Mouse (Mus musculus): ENCODE data around the gene Homer2. TPM values are rescaled to one million over a fixed set of nuclear protein-coding genes. Genes with fewer than 3 reads are reported as not detected.
A peak's percentile ranks its signal among the peaks of the same experiment; 100 is the strongest.

Gene Homer2
- total RNA-seq, 2 experiments from 2014 or later: 0.44 to 0.71 TPM

GRCm38 (mm10) chr7:81596086-81596485, 111.2 kb downstream of the Homer2 start:
- ATAC-seq (replicated peaks; ENCODE audit: poor library complexity): no peak

GRCm38 (mm10) chr7:81595056-81595455, 112.3 kb downstream of the Homer2 start:
- ATAC-seq (replicated peaks; ENCODE audit: poor library complexity): no peak

GRCm38 (mm10) chr7:81593387-81593786, 113.9 kb downstream of the Homer2 start:
- ATAC-seq (replicated peaks; ENCODE audit: poor library complexity): no peak

DNA sequence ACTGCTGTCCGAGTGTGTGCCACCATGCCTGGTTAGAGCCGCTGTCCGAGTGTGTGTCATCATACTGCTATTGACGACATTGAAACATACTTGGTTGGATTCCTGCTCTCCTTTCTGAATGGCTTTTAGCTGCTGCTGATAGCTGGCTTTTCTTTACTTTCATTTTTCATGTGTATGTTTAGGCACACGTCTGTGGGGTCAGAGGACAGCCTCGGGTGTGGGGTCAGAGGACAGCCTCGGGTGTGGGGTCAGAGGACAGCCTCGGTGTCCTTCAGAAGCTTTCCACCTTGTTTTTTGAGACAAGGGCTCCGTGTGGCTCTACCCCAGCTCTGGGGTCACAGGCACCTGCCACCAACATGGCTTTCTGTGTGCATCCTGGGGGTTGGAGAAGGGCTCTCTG, 114.6 kb downstream of the Homer2 start:
- no peak for ATAC-seq (replicated peaks; ENCODE audit: poor library complexity)

- no peak for ATAC-seq (replicated peaks; ENCODE audit: poor library complexity)
Measured at GRCm38 (mm10) chr7:81587238-81587637, 120.1 kb downstream of the Homer2 start.

DNA sequence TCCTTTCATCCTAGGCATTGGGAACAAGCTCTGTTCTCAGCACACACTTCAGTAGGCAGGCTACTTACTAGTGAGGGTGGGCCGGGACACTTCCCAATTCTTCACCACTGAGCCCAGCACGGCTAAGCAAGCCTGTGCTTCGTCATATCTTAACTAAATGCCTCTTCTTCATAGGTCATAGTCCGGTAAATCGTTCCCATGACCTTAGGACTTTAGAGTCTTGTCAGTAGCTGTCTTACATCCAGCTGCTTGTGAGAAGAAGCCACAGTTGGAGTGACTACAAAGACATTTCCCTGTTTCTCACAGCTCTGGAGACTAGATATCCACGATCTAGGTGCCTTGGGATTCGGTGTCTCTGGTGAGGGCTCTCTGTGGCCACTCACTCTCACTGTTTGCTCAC, 122.0 kb downstream of the Homer2 start:
- no peak for ATAC-seq (replicated peaks; ENCODE audit: poor library complexity)

GRCm38 (mm10) chr7:81583512-81583911, 123.8 kb downstream of the Homer2 start:
- ATAC-seq (replicated peaks; ENCODE audit: poor library complexity): no peak

GRCm38 (mm10) chr7:81579312-81579711, 128.0 kb downstream of the Homer2 start:
- no peak for ATAC-seq (replicated peaks; ENCODE audit: poor library complexity)

DNA sequence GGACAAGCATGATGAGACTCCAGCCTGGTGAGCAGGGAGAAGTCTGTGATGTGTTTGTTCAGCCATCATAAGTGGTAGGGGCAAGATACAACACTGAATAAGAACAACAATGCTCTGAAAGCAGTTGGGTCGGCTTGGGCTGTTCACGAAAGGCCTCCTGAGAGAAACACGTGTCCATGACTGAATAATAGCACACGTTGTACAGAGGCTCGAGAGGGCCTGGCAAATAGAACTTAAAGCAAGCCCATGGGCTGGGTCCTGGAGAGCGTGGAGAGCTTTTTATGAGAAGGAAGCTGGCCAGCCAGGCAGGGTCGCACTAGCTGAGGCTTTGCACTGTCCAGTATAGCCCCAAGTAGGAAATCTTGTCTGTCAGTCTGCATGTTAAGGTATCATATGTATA, 128.9 kb downstream of the Homer2 start:
- ATAC-seq (replicated peaks; ENCODE audit: poor library complexity): no peak

- peak; percentile 60 for ATAC-seq (replicated peaks; ENCODE audit: poor library complexity)
Measured at GRCm38 (mm10) chr7:81577872-81578271, 129.5 kb downstream of the Homer2 start.

GRCm38 (mm10) chr7:81575606-81576005, 131.7 kb downstream of the Homer2 start:
- no peak for ATAC-seq (replicated peaks; ENCODE audit: poor library complexity)

- no peak for ATAC-seq (replicated peaks; ENCODE audit: poor library complexity)
Measured at GRCm38 (mm10) chr7:81573821-81574220, 133.5 kb downstream of the Homer2 start.

DNA sequence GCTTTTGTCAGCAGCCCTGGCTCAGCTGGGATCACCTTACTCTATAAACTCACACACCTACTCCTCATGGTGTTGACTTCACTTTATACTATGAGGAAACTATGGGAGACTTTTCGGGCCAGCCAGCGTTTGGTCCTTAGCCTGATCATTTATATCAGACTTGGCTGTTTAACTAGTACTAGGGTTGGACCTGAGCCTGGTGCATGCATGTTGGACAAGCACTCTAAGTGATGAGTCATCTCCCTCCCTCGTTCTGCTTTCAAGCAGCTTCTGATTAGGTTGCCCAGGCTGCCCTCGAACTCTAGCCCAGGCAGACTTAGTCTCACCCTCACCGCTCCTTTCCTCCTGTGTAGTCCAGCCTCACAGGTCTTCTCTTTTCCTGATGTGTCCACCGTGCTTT, 133.9 kb downstream of the Homer2 start:
- peak; percentile 21 for ATAC-seq (replicated peaks; ENCODE audit: poor library complexity)

GRCm38 (mm10) chr7:81572610-81573268, 134.6 kb downstream of the Homer2 start:
- no peak for ATAC-seq (replicated peaks; ENCODE audit: poor library complexity)

DNA sequence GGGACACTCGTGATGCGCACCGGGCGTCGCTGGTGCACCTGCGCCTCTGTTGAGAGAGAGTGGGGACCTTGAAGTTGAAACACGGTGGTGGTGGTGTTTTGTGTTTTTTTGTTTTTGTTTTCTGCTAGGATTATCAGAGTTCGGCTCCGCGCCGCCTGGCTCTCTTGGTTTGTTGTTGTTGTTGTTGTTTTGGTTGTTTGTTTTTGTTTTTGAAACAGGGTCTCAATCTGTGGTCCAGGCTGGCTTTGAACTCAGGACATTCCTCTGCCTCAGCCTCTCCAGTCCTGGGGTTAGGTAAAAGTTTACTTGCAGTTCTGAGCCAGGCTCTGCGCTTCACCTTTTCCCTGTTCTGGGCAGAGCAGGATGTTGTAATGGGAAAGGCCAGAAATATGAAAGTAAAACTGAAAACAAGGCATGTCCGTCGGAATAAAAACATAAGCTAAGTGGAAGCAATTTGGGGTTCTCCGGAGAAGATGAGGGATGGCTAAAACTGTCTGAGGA, 135.3 kb downstream of the Homer2 start:
- ATAC-seq (replicated peaks; ENCODE audit: poor library complexity): no peak

DNA sequence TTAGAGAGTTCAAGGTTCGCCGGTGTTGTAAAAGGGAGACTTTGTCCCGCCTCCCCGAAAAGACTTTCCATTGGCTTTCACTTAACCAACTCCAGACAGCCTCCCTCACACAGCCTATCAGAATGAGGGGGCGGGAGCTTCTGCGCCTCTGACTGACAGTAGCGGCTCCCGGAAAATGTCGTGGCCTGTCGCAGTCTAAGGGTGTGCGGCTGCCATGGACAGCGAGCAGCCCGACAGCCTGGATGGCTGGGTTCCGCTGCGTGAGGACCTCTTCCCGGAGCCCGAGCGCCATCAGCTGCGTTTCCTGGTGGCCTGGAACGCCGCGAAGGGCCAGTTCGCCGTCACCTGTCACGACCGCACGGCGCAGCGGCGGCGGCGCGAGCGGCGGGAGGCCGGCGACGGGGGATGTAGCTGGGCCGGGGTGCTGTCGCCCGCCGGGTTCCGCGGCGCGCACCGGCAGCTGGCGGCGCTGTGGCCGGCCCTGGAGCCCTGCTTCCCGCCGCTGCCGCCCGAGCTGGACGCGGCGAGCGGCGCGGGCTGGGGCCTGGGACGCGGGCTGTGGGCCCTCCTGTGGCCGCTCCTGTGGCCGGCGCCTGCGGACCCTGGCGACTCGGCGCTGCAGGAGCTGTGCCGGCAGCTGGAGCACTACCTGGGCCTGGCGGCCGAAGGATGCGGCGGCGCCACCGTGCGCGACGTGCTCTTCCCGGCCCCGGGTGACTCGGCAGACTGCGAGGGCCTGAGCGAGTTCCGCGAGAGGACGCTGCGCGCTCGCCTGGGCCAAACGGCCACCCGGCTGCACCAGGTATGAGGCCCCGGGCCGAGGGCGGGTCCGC, 136.0 kb downstream of the Homer2 start, which contains the start of gene Whamm:
Gene Whamm, plus strand, starts transcription at position 159 of the 833 bp plus-strand sequence.
- ATAC-seq (replicated peaks; ENCODE audit: poor library complexity): peak; percentile 93

GRCm38 (mm10) chr7:81570752-81571107, 136.6 kb downstream of the Homer2 start:
- ATAC-seq (replicated peaks; ENCODE audit: poor library complexity): peak; percentile 18; the same call in 1 of the 2 replicates

- no peak for ATAC-seq (replicated peaks; ENCODE audit: poor library complexity)
Measured at GRCm38 (mm10) chr7:81570271-81570670, 137.1 kb downstream of the Homer2 start.

- no peak for ATAC-seq (replicated peaks; ENCODE audit: poor library complexity)
Measured at GRCm38 (mm10) chr7:81569851-81570250, 137.5 kb downstream of the Homer2 start.

- no peak for ATAC-seq (replicated peaks; ENCODE audit: poor library complexity)
Measured at GRCm38 (mm10) chr7:81567396-81567795, 139.9 kb downstream of the Homer2 start.

GRCm38 (mm10) chr7:81566892-81567291, 140.4 kb downstream of the Homer2 start, which contains the start of gene Fsd2:
Gene Fsd2, minus strand, starts transcription at chr7:81566944.
- ATAC-seq (replicated peaks; ENCODE audit: poor library complexity): no peak

- no peak for ATAC-seq (replicated peaks; ENCODE audit: poor library complexity)
Measured at GRCm38 (mm10) chr7:81566332-81566731, 141.0 kb downstream of the Homer2 start.
